Comparison of ENCODE assay signal across 9 mouse cellular contexts in the genomic region with DNA sequence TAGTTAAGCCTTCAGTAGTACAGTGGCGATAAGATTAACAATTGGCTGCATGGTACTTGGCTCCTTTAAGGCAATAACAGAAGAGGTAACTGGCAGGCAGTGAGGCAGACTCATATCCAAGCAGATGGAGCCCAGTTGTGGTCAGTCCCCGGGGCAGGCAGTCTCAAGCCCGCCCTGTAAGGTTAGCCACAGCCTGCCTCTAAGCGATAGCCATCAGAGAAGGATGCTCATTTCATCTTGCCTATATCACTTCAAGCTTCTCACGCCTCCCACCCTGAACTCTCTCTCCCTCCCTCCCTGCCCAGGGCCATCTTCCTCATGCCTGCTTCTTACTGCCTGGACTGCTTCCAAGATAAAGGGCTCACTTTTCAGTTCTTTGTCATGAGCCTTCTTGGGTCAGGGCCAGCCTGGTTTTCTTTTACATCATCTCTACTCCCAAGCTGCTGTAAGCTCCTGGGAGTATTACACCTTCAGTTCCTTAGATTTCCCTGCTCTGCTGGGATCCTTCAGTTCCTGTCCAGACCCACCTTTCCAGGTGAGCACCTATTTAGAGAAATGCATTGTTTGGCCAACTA. TPM values are rescaled to one million over a fixed set of nuclear protein-coding genes. Genes with fewer than 3 reads are reported as not detected.
DNase-seq lines count a peak whose midpoint lies in the region; ATAC-seq and TF ChIP-seq lines count a peak whose summit lies in the region.
"Had no signal": no experiment of that assay in that cellular context is flagged by ENCODE, and none has a peak within 500 bp of the region (broad histone marks: within the 10 kb centered on the region; RNA-seq: fewer than 3 reads in every experiment).

No protein-coding gene starts in this region.

- H3K36me3 ChIP-seq in forebrain, embryonic 12.5 days (replicated peaks) = peaks cover 28% of the 10 kb centered on the region
- peaks cover 16% of the 10 kb centered on the region for H3K36me3 ChIP-seq in forebrain, postnatal 0 days (ENCODE audit: insufficient read depth)
- H3K36me3 ChIP-seq in lung, postnatal 0 days (ENCODE audit: insufficient read depth, low read length) = 0 out of 2 replicates have a peak, but pooled peaks cover 6% of the 10 kb centered on the region
- peaks cover 29% of the 10 kb centered on the region for H3K36me3 ChIP-seq in embryonic facial prominence, embryonic 13.5 days
- H3K36me3 ChIP-seq in midbrain, embryonic 16.5 days (ENCODE audit: control insufficient read depth, insufficient read depth, low read length) = no peaks in the 10 kb centered on the region

- TF ChIP-seq CTCF in forebrain, postnatal 0 days (IDR thresholded peaks at IDR 0.05; ENCODE audit: low read depth) = no peak
- no peak for TF ChIP-seq CTCF in lung, postnatal 0 days (IDR thresholded peaks at IDR 0.05)

- 0 out of 2 replicates have a peak overlapping the region, but pooled peaks have one; percentile 5 for H3K4me2 ChIP-seq in forebrain, embryonic 12.5 days
- H3K4me2 ChIP-seq in forebrain, postnatal 0 days (ENCODE audit: low read depth) = no peak overlapping the region
- H3K4me2 ChIP-seq in lung, postnatal 0 days (replicated peaks; ENCODE audit: low read depth, low read length) = no peak overlapping the region
- H3K4me2 ChIP-seq in embryonic facial prominence, embryonic 13.5 days = 0 out of 2 replicates have a peak overlapping the region, but pooled peaks have one; percentile 9
- peak overlapping the region; percentile 21; the same call in 1 of the 2 replicates for H3K4me2 ChIP-seq in midbrain, embryonic 16.5 days (ENCODE audit: low read length)

- no peaks in the 10 kb centered on the region for H3K9me3 ChIP-seq in forebrain, embryonic 12.5 days
- no peaks in the 10 kb centered on the region for H3K9me3 ChIP-seq in forebrain, postnatal 0 days (ENCODE audit: low read length)
- H3K9me3 ChIP-seq in lung, postnatal 0 days (ENCODE audit: low read length) = no peaks in the 10 kb centered on the region
- H3K9me3 ChIP-seq in embryonic facial prominence, embryonic 13.5 days = no peaks in the 10 kb centered on the region
- no peaks in the 10 kb centered on the region for H3K9me3 ChIP-seq in midbrain, embryonic 16.5 days (replicated peaks; ENCODE audit: control insufficient read depth, low read length, poor library complexity, severe bottlenecking)

- H3K9ac ChIP-seq in forebrain, embryonic 12.5 days = no peak overlapping the region
- no peak overlapping the region for H3K9ac ChIP-seq in forebrain, postnatal 0 days
- H3K9ac ChIP-seq in lung, postnatal 0 days (replicated peaks; ENCODE audit: low read depth) = no peak overlapping the region
- H3K9ac ChIP-seq in embryonic facial prominence, embryonic 13.5 days = 0 out of 2 replicates have a peak overlapping the region, but pooled peaks have one; percentile 11
- H3K9ac ChIP-seq in midbrain, embryonic 16.5 days (ENCODE audit: low read depth, low read length) = no peak overlapping the region

- H3K4me1 ChIP-seq in forebrain, embryonic 12.5 days = peaks cover 43% of the 10 kb centered on the region
- peaks cover 13% of the 10 kb centered on the region; the same call in 1 of the 2 replicates for H3K4me1 ChIP-seq in forebrain, postnatal 0 days (ENCODE audit: insufficient read depth)
- no peaks in the 10 kb centered on the region for H3K4me1 ChIP-seq in lung, postnatal 0 days (ENCODE audit: insufficient read depth, low read depth, low read length)
- H3K4me1 ChIP-seq in embryonic facial prominence, embryonic 13.5 days = peaks cover 41% of the 10 kb centered on the region
- H3K4me1 ChIP-seq in midbrain, embryonic 16.5 days (ENCODE audit: control insufficient read depth, insufficient read depth, low read length) = peaks cover 26% of the 10 kb centered on the region

- H3K4me3 ChIP-seq in forebrain, embryonic 12.5 days (replicated peaks) = no peak overlapping the region
- no peak overlapping the region for H3K4me3 ChIP-seq in forebrain, postnatal 0 days (ENCODE audit: low read depth, low read length)
- H3K4me3 ChIP-seq in lung, postnatal 0 days (ENCODE audit: low read depth, low read length) = no peak overlapping the region
- H3K4me3 ChIP-seq in embryonic facial prominence, embryonic 13.5 days = no peak overlapping the region
- no peak overlapping the region for H3K4me3 ChIP-seq in midbrain, embryonic 16.5 days (ENCODE audit: low read depth, low read length)
- H3K4me3 ChIP-seq: layer of hippocampus, adult 2 months had no signal

- DNase-seq in forebrain, postnatal 0 days = no peak
- peak; percentile 35 for DNase-seq in lung, postnatal 0 days (ENCODE audit: low spot score)
- DNase-seq in lung, postnatal 14 days = no peak
- no peak for DNase-seq in thymus, postnatal 4 days
- no peak for DNase-seq in frontal cortex, postnatal 36 days (ENCODE audit: low spot score in 2 of 2)

- no peak for ATAC-seq in forebrain, embryonic 12.5 days (ENCODE audit: low FRiP score)
- ATAC-seq in forebrain, postnatal 0 days = no peak
- ATAC-seq in lung, postnatal 0 days = no peak
- no peak for ATAC-seq in embryonic facial prominence, embryonic 13.5 days (ENCODE audit: insufficient number of reproducible peaks, insufficient read depth, low FRiP score, low TSS enrichment, low read depth)
- ATAC-seq in midbrain, embryonic 16.5 days = no peak

- H3K27me3 ChIP-seq in forebrain, embryonic 12.5 days = no peaks in the 10 kb centered on the region
- H3K27me3 ChIP-seq in forebrain, postnatal 0 days (ENCODE audit: insufficient read depth, low read length) = no peaks in the 10 kb centered on the region
- no peaks in the 10 kb centered on the region for H3K27me3 ChIP-seq in lung, postnatal 0 days (replicated peaks; ENCODE audit: insufficient read depth, low read length)
- H3K27me3 ChIP-seq in embryonic facial prominence, embryonic 13.5 days = no peaks in the 10 kb centered on the region
- H3K27me3 ChIP-seq in midbrain, embryonic 16.5 days (ENCODE audit: control insufficient read depth, insufficient read depth, low read depth, low read length) = no peaks in the 10 kb centered on the region

- WGBS in forebrain, embryonic 12.5 days = 80% methylated on average over 5 of the region's 5 CpGs
- WGBS in forebrain, postnatal 0 days = 46% methylated on average over 5 of the region's 5 CpGs
- 53% methylated on average over 5 of the region's 5 CpGs for WGBS in lung, postnatal 0 days
- WGBS in embryonic facial prominence, embryonic 13.5 days = 62% methylated on average over 5 of the region's 5 CpGs
- 77% methylated on average over 5 of the region's 5 CpGs for WGBS in midbrain, embryonic 16.5 days

- TF ChIP-seq EP300 in lung, postnatal 0 days (IDR thresholded peaks at IDR 0.05) = no peak

- H3K27ac ChIP-seq in forebrain, embryonic 12.5 days = peak overlapping the region; percentile 33; the same call in 1 of the 2 replicates
- no peak overlapping the region for H3K27ac ChIP-seq in forebrain, postnatal 0 days (ENCODE audit: low read depth, low read length)
- H3K27ac ChIP-seq in lung, postnatal 0 days (ENCODE audit: low read length) = no peak overlapping the region
- peak overlapping the region; percentile 13; the same call in 1 of the 2 replicates for H3K27ac ChIP-seq in embryonic facial prominence, embryonic 13.5 days
- H3K27ac ChIP-seq in midbrain, embryonic 16.5 days (ENCODE audit: low read length) = no peak overlapping the region
- H3K27ac ChIP-seq: layer of hippocampus, adult 2 months had no signal

RNA-seq across cellular contexts. Expression of a gene that starts 3.2 kb away (rescaled TPM):
- polyA plus RNA-seq in forebrain, embryonic 12.5 days (2016; fragmentation: Nextera tagmentation; extraction: Ambion mirVana) = 0.90 and 1.2 TPM in 2 replicates
- 1.4 TPM in 2 replicates for total RNA-seq in forebrain, postnatal 0 days (2014; rRNA removed)
- 0.14 and 0.30 TPM in 2 replicates for polyA plus RNA-seq in forebrain, postnatal 0 days (2015; fragmentation: Nextera tagmentation; extraction: Ambion mirVana)
- polyA plus RNA-seq in lung, postnatal 0 days (2015; fragmentation: Nextera tagmentation; extraction: Ambion mirVana) = not detected in 2 replicates
- polyA plus RNA-seq in embryonic facial prominence, embryonic 13.5 days (2015; fragmentation: Nextera tagmentation; extraction: Ambion mirVana) = 0.33 and 0.67 TPM in 2 replicates
- polyA plus RNA-seq in midbrain, embryonic 16.5 days (2015; fragmentation: Nextera tagmentation; extraction: Ambion mirVana) = 0.36 and 0.42 TPM in 2 replicates

RNA-seq across cellular contexts. Expression of a gene that starts 29.4 kb away (rescaled TPM):
- 183 and 206 TPM in 2 replicates for polyA plus RNA-seq in forebrain, embryonic 12.5 days (2016; fragmentation: Nextera tagmentation; extraction: Ambion mirVana)
- total RNA-seq in forebrain, postnatal 0 days (2014; rRNA removed) = 96.3 and 108 TPM in 2 replicates
- 74.5 and 81.5 TPM in 2 replicates for polyA plus RNA-seq in forebrain, postnatal 0 days (2015; fragmentation: Nextera tagmentation; extraction: Ambion mirVana)
- 34.6 and 40.0 TPM in 2 replicates for polyA plus RNA-seq in lung, postnatal 0 days (2015; fragmentation: Nextera tagmentation; extraction: Ambion mirVana)
- polyA plus RNA-seq in embryonic facial prominence, embryonic 13.5 days (2015; fragmentation: Nextera tagmentation; extraction: Ambion mirVana) = 99.4 and 99.8 TPM in 2 replicates
- 101 and 115 TPM in 2 replicates for polyA plus RNA-seq in midbrain, embryonic 16.5 days (2015; fragmentation: Nextera tagmentation; extraction: Ambion mirVana)

Comparison
In these comparisons a context has a peak if more than half of its experiments do, and no peak if none do; other contexts are left out.
1. H3K27ac ChIP-seq: peak in forebrain, embryonic 12.5 days (single experiment) and embryonic facial prominence, embryonic 13.5 days (single experiment); none in forebrain, postnatal 0 days (single experiment), lung, postnatal 0 days (single experiment) and midbrain, embryonic 16.5 days (single experiment).
2. H3K4me2 ChIP-seq: peak in forebrain, embryonic 12.5 days (single experiment), embryonic facial prominence, embryonic 13.5 days (single experiment) and midbrain, embryonic 16.5 days (single experiment); none in forebrain, postnatal 0 days (single experiment) and lung, postnatal 0 days (single experiment).